Mouse (Mus musculus): ENCODE results near the gene Ppm1h.

Ppm1h gene

DNA sequence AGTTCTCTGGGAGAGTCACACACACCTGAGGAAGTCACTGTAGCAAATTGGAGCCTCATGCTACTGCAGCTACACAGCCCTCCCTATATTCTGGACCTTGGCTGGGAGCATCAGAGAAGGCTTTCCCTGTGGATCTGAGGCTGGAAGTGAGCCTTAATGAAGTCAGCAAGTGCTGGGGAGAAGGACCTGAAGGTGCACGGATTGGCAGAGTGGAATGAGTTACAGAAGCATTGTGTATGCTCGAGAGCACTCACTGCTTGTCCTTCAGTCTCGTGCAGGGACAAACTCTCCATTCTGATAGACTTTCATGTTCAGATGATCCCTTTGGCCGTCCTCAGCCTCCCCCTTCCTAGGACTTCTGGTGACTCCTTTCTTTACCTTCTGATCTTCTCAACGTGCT, 26.3 kb downstream of the Ppm1h start:
- no peak for DNase-seq (ENCODE audit: low read depth, low spot score)

- no peak for DNase-seq (ENCODE audit: low read depth, low spot score)
These were observed 26.9 kb downstream of the Ppm1h start for GRCm38 (mm10) chr10:122705457-122705856.

DNA sequence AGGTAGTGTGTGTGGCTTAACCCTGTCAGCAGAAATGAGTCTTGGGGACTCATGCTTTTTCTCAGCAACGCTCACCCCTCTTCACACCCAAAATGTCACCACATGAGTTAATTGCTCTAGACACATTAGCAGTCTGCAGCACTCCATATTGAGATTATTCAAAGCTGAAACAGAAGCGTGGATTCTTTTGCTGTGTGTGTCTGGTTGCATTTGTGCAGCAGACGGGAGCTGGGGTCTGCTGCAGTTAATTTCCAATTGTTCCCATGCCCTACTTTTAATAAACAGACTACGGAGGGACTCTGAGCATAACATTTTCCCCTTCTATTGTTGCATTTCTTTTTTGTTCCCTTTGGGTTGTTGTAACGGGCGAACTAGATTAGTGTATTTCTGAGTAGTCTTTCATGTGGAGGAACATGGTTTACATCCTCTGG, 32.8 kb downstream of the Ppm1h start:
- DNase-seq (ENCODE audit: low read depth, low spot score), result no peak

GRCm38 (mm10) chr10:122712307-122712706, 33.7 kb downstream of the Ppm1h start:
- DNase-seq (ENCODE audit: low read depth, low spot score), result no peak

DNA sequence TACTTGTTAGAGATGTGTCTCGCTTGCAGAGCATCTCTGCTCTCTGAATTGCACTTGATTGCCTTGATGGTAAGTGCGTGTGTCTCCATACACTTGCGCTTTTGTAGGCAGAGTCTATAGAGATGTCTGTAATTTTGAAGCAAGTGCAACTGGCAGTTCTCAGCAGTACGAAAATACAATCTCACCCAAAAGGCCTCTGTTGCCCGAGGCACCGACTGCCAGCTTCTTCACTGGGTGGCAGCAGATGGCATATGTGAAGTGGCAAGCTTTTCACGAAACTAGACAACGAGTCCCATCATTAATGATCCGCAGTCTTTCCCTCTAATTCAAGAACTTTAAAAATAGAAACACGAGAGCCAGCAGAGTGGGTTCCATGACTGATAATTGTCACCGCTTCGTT, 37.3 kb downstream of the Ppm1h start:
- DNase-seq (ENCODE audit: low read depth, low spot score), result no peak

DNA sequence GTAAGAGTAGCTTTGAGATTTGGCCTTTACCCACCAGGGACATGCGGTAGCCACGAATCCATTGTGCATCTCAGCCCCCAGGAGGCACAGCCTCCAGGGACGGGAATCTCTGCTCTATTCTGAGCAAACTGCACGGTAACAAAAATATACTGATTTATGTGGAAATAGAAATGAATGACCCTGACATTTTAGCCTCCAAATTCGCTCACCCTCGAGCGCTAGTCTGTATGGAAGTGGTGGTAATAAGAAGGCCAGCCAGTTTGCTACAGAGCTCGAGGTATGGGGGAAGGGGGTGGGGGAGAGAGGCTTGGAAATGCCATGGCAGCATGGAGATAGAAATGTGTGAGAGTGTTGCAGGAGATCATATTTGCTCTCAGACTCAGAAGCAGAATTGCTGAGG, 37.7 kb downstream of the Ppm1h start:
- DNase-seq (ENCODE audit: low read depth, low spot score), result no peak

DNA sequence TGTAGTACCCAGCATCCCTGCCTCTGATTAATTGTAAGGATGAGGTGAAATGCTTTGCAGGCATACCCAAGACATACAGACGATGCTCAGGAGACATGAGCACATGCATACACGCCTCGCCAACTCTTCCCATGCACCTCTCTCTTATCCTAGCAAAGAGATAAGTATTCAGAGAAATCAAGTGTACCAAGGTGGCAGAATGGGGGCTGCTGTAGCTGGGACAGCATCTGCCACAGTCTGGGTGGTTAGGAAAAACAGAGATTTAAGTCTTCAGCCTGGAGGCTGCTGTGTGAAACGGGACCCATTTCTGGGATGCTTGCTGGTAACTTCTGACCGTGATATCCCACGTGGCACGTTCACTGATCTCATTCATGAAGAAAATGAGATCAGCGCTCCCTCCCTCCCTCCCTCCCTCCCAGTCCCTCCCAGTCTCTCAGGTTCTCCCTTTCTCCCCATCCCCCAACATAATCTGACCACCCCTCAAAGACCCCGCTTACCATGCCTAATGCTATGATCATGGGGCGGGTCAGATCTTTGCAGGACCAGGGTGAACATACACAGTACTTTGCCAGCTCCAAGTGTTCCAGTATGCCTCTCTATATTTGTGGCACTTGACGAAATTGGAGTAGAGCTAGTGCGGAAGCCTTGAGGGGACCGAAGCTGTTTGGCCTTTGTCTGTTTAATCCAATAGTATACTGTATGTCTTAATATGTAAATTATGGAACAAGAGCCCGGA, 38.3 kb downstream of the Ppm1h start:
- DNase-seq (ENCODE audit: low read depth, low spot score), result no peak

DNA sequence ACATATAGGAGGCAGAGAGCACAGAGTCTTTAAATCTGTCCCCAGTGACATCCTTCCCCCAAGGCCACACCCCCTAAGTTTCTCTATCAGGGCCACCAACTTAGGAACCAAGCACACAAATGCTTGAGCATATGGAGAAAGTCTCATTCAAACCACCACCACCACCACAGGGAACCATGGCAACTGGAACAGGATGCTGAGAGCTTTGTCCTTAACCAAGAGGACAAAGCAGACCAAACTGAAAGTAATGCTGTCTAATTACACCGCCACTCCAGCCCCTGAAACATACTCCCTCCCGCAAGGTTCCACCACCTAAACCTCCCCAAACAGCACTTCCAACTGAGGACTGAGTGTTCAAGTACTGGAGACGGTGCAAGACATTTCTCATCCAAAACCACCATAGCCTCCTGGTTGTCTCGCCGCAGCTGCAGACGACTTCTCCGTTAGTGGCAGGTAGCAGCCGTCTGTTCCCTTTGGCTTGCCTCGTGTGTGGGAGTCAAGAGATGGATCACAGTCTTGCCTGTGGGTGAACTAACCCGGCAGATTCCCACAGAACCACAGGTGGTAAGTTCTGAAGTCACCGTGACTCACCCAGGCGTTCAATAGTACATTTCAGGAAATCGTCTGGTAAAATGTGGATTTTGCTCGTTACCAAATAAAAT, 39.3 kb downstream of the Ppm1h start:
- no peak for DNase-seq (ENCODE audit: low read depth, low spot score)

DNA sequence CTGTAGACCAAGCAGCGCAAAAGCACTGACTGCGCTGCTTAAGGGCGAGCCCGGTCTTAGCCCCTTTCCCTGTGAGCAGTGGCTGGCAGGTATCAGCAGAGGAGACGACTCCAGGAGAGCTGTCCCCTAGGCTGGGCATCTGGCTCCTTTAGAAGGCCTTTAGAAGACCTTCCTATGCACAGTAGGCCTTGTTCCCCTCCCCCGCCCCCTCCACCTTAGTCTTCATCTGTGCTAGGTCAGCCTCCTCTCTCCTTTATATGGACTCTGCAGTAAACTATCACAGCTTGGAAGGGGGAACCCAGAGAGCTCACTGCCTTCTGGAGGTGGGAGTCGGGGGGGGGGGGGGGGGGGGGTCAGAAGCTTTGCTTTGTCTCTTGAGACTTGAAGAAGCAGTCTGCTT, 40.4 kb downstream of the Ppm1h start:
- no peak for DNase-seq (ENCODE audit: low read depth, low spot score)

- no peak for DNase-seq (ENCODE audit: low read depth, low spot score)
These were observed 43.5 kb downstream of the Ppm1h start for GRCm38 (mm10) chr10:122722111-122722510.

DNA sequence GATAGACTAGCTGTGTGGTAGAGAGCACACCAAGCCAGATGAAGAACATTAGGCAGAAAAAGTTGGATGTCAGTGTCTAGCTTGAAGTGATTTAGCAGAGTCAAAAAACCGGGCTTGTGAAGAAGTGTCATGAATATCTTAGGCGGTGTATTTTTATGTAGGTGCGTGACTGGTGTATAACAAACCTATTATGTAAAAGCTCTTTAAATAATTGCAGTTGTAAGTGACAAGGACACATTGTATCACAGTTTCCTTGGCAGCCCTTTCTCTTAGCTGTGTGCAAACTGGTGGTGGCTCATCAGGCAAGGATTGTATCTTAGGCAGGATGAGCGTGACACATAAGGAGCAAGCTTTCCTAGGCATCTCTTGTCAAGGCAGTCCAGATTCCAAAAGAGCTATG, 46.1 kb downstream of the Ppm1h start:
- DNase-seq (ENCODE audit: low read depth, low spot score), result no peak

- DNase-seq (ENCODE audit: low read depth, low spot score), result no peak
These were observed 48.7 kb downstream of the Ppm1h start for GRCm38 (mm10) chr10:122727228-122727627.

DNA sequence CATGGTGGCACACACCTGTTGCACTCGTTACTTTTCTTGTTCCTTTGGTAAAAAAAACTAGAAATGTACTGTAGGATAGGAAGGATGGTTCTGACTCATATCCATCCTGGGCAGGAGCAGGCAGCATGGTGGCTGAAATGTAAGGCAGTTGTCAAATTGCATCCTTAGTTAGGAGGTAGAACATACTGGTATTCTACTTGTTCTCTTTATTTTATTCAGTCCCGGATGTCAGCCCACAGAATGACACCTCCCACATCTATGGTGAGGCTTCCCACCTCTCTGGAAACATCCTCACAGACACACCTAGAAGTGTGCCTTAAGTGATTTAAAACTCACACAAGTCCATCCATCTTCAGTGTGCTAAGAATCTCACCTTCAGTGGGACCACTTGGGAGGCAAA, 49.6 kb downstream of the Ppm1h start:
- no peak for DNase-seq (ENCODE audit: low read depth, low spot score)

DNA sequence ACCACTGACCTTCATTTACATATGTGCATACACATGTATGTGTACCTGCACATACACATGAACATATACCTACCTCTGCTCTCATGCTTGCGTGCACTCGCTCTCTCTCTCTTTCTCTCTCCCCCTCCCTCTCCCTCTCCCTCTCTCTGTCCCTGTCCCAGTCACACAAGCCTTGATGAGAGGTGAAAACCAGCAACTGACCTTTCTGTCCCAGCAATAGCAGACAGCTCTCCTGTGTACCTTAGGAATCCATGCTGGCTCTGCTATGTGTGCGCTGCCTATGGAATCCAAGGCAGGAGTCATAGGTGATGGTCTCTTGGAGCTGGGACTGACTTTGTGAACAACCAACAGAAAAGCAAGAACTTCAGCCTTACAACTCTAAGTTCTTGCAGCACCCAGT, 53.6 kb downstream of the Ppm1h start:
- DNase-seq (ENCODE audit: low read depth, low spot score), result no peak

DNA sequence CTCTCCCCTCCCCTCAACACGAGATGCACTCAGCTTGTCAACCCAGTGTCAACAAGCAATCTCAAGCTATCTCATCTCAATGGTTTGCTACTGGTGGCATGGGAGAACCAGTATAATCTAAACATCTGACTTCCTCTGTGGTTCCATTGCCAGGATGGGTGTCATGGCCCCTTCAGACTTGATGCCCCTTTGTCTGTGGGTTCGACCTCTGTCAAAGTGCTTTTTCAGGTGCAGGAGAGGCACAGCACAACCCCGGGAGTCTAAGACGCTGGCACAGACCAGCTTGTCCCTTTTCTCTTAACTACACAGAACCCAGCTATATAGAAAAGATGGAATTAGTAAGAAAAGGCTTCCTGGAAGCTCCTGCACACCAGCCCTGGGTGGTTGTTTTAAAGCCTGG, 56.0 kb downstream of the Ppm1h start:
- no peak for DNase-seq (ENCODE audit: low read depth, low spot score)

- no peak for DNase-seq (ENCODE audit: low read depth, low spot score)
These were observed 56.8 kb downstream of the Ppm1h start for GRCm38 (mm10) chr10:122735284-122735784.

DNA sequence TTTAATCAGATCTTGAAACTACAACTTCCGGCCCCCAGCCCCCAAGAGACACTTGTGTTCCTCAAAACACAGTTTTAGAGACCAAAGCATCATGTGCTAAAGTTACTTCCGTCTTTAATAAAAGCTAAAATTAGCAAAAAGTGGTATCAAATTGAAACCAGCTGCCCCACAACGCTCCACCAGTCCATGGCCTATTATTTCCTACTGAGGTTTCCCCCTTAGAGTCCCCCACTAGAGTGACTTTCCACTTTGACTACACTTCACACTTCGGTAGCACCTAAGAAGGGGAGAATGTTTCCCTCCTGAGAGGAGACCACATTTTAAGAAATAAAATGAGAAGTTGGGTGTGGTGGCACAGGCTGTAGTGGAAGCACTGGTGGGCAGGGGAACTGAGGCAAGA, 58.3 kb downstream of the Ppm1h start:
- no peak for DNase-seq (ENCODE audit: low read depth, low spot score)

- no peak for DNase-seq (ENCODE audit: low read depth, low spot score)
These were observed 60.0 kb downstream of the Ppm1h start for GRCm38 (mm10) chr10:122738526-122738925.

DNA sequence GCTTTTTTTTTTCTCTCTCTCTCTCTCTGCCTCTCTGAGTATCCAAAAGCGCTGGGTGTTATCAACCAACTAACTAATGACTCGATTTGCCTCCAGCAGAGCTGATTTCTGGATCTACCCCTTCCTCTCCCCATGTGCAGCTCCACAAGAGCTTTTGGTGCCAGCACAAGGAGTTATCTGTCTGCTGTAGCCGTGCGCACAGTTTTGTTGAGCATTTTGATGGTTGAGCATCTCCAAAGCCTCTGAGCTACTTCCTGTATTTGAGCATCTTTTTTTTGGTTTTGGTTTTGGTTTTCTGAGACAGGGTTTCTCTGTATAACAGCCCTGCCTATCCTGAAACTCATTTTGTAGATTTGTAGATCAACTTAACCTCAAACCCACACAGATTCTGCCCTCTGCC, 60.5 kb downstream of the Ppm1h start:
- no peak for DNase-seq (ENCODE audit: low read depth, low spot score)

GRCm38 (mm10) chr10:122740117-122740516, 61.6 kb downstream of the Ppm1h start:
- no peak for DNase-seq (ENCODE audit: low read depth, low spot score)

- DNase-seq (ENCODE audit: low read depth, low spot score), result no peak
These were observed 62.6 kb downstream of the Ppm1h start for GRCm38 (mm10) chr10:122741191-122741590.

DNA sequence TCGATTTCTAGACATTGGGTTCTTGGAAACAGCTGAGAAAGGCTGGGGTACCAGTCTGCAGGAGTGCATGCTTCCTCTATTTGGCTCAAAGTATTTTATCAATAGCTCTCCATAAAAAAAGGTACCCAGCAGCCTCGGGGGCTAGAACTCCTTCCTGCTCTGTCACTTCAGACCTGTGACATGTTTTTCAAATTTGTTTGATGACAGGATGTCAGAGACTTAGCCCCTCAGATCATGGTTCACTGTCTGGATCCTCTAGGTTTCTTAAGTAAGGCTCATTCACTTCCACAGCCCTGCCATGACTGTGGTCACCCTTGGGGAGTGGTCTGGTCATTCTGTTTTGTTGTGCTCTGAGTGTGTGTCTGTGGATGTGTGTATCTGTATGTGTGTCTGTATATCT, 63.6 kb downstream of the Ppm1h start:
- DNase-seq (ENCODE audit: low read depth, low spot score), result no peak

DNA sequence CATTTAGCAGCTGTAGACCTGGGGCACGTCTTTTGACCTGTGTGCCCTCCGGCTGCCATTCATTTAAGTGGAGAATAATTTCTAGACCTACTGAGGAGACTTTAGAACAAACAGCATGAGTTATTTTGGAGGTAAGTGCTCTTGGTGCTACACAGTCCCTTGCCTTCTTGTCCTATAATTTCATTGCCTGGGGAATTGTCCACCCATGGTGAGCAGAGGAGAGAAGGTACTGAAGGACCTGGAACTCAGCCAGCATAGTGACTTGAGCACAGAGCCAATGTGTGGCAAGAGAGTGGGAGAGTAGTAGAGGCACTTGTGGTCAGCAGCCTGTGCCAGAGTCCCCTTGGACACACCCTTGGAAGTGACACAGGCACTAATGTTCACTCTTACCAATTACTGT, 64.8 kb downstream of the Ppm1h start:
- no peak for DNase-seq (ENCODE audit: low read depth, low spot score)

Data from embryo, embryonic 11.5 days (tissue).